Mouse (Mus musculus): ENCODE results near the gene Aplp1.

The Aplp1 gene

GRCm38 (mm10) chr7:30450241-30450640 lies 4.9 kb upstream of the Aplp1 start:
- DNase-seq (ENCODE audit: low spot score in 2 of 2) = peak; percentile 59 to 63

- peak; percentile 89 to 93 for DNase-seq (ENCODE audit: low spot score in 2 of 2)
Measured at GRCm38 (mm10) chr7:30444154-30444970, 973 bp downstream of the Aplp1 start.

DNA sequence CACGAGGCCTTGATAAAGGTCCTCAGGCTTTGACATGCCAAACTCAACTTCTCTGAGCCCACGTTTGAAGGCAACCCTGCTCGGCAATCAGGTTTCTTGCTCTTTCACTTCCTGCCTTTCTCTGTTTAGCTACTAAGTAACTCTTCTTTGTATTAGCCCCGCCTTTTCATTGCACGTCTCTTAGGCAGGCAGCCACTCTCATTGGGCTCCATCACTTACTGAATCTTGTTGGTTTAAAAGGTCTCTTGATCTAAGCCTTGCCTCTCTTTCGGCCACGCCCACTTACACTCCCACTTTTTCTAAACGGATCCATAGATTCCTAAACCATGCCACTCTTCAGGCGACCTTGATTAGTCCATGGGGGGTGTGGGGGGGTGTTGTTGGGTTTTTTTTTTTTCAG lies 1.6 kb downstream of the Aplp1 start:
- DNase-seq (ENCODE audit: low spot score in 2 of 2) = no peak

DNA sequence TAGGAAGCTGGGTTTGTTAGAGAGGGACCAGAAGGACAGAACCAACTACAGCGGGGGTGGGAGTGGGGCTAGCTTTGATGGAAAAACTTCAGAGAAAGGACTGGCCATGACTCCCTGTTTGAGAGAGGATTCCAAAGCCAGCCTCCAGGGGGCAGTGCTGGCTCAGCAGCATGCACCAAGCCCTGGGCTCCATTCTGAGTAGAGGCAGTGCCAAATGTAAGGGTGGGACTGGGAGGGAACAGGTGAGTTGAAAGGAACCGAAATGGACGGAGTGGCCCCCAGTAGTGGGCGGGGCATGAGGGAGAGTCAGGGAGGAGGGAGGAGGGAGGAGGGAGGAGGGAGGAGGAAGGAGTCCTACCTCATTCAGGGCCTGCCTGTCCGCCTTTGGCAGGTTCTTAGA lies 4.6 kb downstream of the Aplp1 start:
- DNase-seq (ENCODE audit: low spot score in 2 of 2) = peak; percentile 65 to 73

GRCm38 (mm10) chr7:30439734-30440133 lies 5.6 kb downstream of the Aplp1 start:
- no peak for DNase-seq (ENCODE audit: low spot score in 2 of 2)

DNA sequence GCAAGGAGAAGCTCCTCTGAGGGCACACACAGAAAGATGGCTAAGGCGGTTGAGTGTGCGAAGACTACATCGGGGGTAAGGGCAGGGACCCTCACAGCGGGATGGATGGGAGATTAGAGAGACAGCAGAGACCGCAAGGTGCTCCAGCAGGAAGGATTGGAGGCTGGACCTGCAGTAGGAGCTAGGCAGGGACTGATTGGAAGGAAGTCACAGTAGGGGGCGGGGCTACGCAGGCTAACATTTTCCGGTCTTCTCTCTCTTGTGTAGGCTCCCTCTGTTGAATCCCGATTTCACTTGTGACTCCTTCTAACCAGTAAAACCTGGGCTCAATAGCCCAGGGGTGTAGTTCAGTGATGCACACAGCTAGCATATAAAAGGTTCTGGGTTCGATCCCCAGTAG lies 8.5 kb downstream of the Aplp1 start:
- no peak for DNase-seq (ENCODE audit: low spot score in 2 of 2)

- DNase-seq (ENCODE audit: low spot score in 2 of 2) = no peak
Measured at GRCm38 (mm10) chr7:30435156-30435555, 10.2 kb downstream of the Aplp1 start.

DNA sequence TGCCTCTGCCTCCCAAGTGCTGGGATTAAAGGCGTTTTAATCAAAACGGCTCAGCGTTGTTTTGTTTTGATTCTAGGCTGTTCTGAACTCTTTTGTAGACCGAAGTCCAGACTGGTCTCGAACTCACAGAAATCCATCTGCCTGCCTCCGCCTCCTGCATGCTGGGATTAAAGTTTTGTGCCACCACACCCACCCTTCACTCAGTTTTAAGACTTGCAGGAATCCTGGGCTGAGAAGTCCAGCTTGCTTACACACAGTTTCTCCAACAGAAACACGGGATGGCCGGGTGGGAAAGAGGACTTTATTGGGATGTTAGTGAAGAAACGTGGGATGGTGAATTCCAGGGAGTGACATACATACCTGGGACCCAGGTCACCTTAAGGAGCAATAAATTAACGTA lies 10.6 kb downstream of the Aplp1 start:
- no peak for DNase-seq (ENCODE audit: low spot score in 2 of 2)

- DNase-seq (ENCODE audit: low spot score in 2 of 2) = no peak
Measured at GRCm38 (mm10) chr7:30434238-30434637, 11.1 kb downstream of the Aplp1 start.

DNA sequence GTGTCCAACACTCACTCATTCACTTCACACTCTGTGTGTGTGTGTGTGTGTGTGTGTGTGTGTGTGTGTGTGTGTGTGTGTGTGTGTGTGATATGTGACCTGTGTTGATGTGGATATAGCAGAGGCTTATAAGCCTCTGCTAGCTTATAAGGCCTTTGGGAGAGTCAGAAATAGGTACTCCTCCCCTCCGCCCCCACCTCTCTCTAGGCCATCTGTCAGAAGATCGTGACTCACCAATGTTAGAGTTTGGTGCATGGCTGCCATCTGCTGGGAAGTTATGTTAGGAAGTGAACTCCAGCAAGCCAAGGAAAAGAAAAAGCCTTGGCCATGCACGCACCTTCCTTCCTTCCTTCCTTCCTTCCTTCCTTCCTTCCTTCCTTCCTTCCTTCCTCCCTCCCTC lies 13.5 kb downstream of the Aplp1 start:
- peak; percentile 91 to 92 for DNase-seq (ENCODE audit: low spot score in 2 of 2)

DNA sequence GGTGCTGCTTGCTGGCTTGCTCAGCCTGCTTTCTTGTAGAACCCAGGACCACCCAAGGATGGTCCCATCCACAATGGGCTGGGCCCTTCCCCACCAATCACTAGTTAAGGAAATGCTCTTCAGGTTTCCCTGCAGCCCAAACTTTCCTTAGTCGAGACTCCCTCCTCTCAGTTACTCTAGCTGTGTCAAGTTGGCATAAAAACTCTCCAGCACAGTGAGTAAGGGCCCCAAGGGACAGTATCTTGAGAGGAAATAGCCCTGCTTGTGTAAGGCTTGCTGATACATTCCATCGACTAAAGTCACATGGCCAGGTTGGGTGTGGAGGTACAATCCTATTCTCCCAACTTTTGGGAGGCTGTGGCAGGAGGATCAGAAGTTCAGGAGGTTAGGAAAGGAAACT lies 15.1 kb downstream of the Aplp1 start:
- DNase-seq (ENCODE audit: low spot score in 2 of 2) = no peak

DNA sequence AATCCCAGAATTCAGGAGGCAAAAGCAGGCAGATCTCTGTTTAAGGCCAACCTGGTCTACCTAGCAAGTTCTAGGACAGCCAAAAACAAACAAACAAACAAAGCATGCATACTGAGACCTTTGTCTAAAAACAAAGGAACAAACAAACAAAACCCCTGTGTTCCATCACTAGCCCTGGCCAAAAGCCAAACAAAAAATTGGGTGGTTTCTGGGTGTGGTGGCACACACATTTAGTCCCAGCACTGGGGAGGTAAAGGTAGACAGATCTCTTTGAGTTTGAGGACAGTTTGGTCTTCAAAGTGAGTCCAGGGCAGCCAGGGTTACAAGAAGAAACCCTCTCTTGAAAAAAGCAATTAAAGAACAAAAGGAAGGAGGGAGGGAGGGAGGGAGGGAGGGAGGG lies 16.0 kb downstream of the Aplp1 start:
- no peak for DNase-seq (ENCODE audit: low spot score in 2 of 2)

DNA sequence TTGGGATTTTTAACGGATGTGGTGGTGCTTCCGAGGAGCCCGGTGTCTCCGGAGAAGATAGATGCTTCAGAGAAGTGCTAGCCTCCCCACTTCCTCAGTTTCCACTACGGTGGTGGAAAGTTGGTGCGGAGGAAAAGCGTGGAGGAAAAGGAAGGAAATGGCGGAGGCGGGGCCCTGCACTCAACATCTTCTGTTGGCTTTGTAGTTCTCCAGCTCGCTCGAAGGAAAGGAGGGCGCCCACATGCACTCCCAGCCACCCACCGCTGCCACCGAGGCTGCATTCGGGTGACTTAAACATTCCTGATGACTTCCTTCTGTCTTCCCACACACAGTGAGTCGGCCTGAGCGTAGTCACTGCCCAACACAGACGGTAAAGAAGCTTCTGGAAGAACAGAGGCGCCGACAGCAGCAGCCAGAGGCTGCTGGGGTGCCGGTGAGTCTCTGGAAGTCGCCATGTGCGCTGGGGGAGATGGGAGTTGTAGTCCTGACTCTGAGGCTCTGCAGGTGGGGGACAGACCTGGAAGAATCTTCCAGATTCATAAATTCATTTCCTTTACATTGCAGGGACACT lies 22.2 kb downstream of the Aplp1 start:
- DNase-seq (ENCODE audit: low spot score in 2 of 2) = peak; percentile 57 to 63

DNA sequence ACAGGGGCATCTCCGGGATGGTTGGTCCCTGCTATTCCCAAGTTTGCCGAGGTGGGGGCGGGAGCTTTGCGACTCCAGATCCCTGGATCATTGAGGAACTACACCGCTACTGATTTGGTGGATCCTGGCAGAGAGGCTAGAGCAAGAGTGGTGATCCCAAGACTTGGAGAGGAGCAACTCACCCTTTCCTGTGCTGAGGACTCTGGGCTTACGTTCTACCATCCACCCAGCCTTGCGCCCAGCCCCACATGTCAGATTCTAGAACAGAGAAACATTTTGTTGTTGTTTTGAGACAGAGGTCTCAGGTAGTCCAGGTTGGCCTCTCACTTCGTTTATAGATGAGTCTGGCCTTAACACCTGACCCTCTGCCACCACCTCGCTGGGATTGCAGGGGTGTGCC lies 22.8 kb downstream of the Aplp1 start:
- DNase-seq (ENCODE audit: low spot score in 2 of 2) = no peak

- peak; percentile 96 to 97 for DNase-seq (ENCODE audit: low spot score in 2 of 2)
Measured at GRCm38 (mm10) chr7:30421890-30422435, 23.4 kb downstream of the Aplp1 start.

DNA sequence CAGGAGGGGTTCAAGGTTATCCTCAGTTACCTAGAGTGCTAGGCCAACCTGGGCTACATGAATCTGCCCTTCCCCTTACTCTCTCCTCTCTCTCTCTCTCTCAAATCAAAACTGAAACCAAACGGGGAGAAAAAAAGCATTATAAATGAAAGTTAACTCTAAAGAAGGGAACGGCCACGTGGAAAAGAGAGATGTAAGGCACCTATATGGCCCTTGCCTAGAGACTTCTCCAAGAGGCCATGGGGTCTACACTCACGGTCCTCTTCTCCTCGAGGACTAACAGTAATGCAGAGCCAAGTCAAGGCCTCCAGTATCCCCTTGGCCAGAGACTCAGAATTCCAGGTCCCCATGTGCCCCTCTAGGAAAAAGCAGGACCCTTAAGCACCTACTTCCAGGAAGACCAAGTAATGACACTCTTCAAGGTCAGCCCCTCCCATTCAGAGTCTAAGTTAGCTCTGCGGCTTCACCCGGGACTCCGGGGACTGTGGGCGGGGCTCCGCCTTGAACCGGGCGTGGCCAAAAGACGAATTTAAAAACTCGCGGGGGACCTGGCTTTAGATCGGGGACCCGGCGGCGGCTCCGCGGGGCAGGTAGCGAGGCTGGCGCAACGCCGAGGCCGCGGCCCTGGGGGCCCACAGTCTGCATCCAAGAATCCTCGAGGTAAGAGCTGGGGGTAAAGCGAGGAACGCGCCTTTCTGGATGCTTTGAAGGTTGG lies 24.0 kb downstream of the Aplp1 start, which contains the start of gene Nfkbid:
Gene Nfkbid (plus strand): TSS at position 558 of the 715 bp plus-strand sequence.
- peak; percentile 64 to 73 for DNase-seq (ENCODE audit: low spot score in 2 of 2)

- DNase-seq (ENCODE audit: low spot score in 2 of 2) = no peak
Measured at GRCm38 (mm10) chr7:30420673-30421072, 24.7 kb downstream of the Aplp1 start.

DNA sequence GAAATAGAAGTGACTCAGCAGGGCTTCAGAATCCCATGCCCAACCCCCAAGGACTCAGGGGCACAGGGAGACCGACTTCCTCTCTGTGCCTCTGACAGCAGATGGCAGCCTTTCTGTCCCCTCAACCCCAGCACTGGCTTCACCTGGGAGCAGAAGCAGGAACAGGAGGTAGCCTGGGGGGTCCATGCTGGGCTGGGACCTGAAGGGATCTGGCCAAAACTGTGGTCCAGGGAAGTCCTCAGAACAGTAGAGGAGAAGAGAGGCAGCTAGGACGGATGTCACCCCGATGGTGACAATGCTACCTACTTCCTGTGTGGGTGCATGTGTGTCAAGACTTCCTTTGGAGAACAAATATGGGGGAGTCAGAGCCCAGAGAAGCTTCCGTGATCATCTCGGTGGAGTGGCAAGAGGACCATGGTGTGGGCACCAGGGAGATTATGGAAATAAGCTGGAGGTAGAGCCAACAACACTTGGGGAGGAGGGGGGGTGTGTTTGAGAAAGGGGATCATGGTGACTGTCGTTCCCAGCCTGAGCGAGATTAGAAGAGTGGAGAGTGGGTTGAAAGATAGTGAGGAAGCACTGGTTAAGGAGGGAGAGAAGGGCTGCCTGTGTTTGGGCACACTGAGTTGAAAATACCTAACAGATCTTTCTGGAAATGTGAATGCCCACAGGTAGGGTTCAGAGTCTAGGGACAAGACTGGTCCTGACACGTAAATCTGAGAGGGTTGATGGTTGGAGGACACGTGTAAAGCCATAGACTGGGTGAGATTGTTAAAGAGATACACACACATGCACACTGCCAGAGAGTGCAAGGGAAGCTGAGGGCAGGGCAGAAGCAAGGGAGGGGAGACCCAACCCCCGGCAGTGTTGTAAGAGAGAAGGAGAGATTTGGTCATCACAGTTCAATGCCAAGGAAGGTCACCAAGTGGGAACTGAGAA lies 25.5 kb downstream of the Aplp1 start, which contains the start of gene Hcst:
Gene Hcst (minus strand): TSS at position 294 of the 939 bp plus-strand sequence.
- no peak for DNase-seq (ENCODE audit: low spot score in 2 of 2)

- DNase-seq (ENCODE audit: low spot score in 2 of 2) = no peak
Measured at GRCm38 (mm10) chr7:30417856-30418255, 27.5 kb downstream of the Aplp1 start.

DNA sequence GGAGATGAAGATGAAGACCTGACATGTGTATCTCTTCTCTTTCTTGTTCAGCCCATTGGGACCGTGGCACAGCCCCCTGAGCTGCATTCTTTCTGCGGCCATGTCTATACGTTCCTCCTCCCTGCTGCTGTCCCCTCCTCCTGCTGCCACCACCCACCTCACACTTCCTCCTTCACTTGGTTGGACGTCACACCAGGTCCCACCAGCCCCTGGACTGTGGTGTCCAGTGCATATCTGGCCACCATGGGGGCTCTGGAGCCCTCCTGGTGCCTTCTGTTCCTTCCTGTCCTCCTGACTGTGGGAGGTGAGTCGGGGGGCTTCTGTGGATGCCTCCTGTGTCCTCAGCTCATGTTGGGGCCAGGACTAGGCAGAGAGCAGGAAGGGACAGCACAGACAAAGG lies 31.7 kb downstream of the Aplp1 start, which contains the start of gene Tyrobp:
Gene Tyrobp (plus strand): TSS at position 165 of the 400 bp plus-strand sequence.
- DNase-seq (ENCODE audit: low spot score in 2 of 2) = no peak

GRCm38 (mm10) chr7:30412735-30413147 lies 32.6 kb downstream of the Aplp1 start:
- DNase-seq (ENCODE audit: low spot score in 2 of 2) = no peak
